Mouse (Mus musculus): Measurements from ENCODE around the gene Lamtor3. TPM values are rescaled to one million over a fixed set of nuclear protein-coding genes. Genes with fewer than 3 reads are reported as not detected.
"Not testable (repeated sequence)": the region's sequence is repeated elsewhere in the genome, so short reads cannot be mapped to it uniquely, and the experiment has no call there.

Lamtor3 gene
- polyA plus RNA-seq, 1 experiment, result not detected

DNA sequence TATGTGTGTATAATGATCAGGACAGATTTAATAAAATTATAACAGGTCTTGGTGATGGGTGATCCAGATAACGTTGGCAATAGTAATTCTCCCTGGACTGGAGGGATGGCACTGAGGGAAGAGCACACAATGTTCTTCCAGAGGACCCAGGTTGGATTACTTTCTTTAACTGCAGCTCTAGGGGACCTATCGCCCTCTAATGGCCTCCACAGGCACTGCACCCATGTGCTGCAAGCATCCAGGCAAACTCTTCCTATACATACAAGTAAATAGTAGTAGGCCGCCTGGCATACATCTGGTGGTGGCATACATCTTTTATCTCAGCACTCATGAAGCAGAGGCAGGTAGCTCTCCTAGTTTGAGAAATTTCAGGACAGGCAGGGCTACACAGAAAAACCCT, 23.1 kb upstream of the Lamtor3 start:
- Histone ChIP-seq H3K27ac (ENCODE audit: insufficient read depth, low read depth, low read length) (no peak overlapping the region), H3K4me1 (ENCODE audit: control insufficient read depth, insufficient read depth, low read length) (peaks cover 6% of the 10 kb centered on the region; the same call in 1 of the 2 replicates), H3K4me3 (ENCODE audit: insufficient read depth, low read depth, low read length) (no peak overlapping the region)
- 98% methylated on average over 3 of the region's 3 CpGs for WGBS
- no peak for TF ChIP-seq POLR2A (IDR thresholded peaks at IDR 0.05; ENCODE audit: insufficient read depth, low read depth, low read length)
- no peak for TF ChIP-seq CTCF (IDR thresholded peaks at IDR 0.05; ENCODE audit: insufficient read depth, low read depth, low read length)

DNA sequence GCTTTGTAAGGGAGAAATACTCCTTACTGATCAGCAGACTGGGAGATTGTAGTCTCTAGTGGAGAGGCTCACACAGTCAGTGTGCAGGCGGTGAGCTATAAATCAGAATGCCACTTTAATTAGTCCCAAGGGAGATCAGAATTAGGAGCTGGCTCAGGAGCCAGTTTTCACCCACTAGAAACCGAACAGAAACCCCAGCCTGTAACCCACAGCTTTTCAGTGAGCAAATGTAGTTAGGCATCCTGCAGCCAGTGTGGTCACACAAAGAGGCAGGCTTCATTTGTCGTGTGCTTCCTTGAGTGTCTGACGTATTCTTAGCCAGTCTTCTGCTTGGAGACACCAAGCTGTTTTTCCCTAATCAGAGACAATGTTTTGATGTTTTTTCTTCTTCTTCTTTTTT, 21.9 kb upstream of the Lamtor3 start:
- H3K4me3 ChIP-seq (ENCODE audit: insufficient read depth, low read depth, low read length), result no peak overlapping the region
- WGBS, result 67% methylated on average over 4 of the region's 4 CpGs

DNA sequence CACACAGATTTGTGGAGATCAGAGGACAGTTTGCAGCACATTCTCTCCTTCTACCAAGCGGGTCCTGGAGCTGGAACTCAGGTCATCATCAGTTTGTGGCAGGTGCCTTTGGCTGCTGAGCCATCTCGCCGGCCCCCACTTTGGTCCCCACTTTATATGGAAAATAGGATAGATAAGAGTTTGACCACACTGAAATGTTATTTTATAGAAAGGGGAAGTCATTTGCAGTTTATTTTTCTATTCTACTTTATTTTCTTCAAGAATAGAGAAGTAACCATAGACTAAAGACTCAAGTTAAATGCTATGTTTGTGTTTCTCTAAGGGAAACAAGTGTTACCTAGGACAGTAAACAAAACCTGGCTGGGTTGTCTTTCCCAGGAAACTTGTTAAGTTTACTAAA, 21.4 kb upstream of the Lamtor3 start:
- over 99% methylated on average over 3 of the region's 3 CpGs for WGBS
- no peak for TF ChIP-seq POLR2A (IDR thresholded peaks at IDR 0.05; ENCODE audit: insufficient read depth, low read depth, low read length)
- no peak for TF ChIP-seq CTCF (IDR thresholded peaks at IDR 0.05; ENCODE audit: insufficient read depth, low read depth, low read length)
- no peak overlapping the region for H3K4me3 ChIP-seq (ENCODE audit: insufficient read depth, low read depth, low read length)
- H3K27ac ChIP-seq (ENCODE audit: insufficient read depth, low read depth, low read length), result no peak overlapping the region
- H3K4me1 ChIP-seq (ENCODE audit: control insufficient read depth, insufficient read depth, low read length), result peaks cover 3% of the 10 kb centered on the region; the same call in 1 of the 2 replicates

More for the DNA sequence above, 21.9 kb upstream of the Lamtor3 start:
- no peak for TF ChIP-seq POLR2A (IDR thresholded peaks at IDR 0.05; ENCODE audit: insufficient read depth, low read depth, low read length)
- no peak for TF ChIP-seq CTCF (IDR thresholded peaks at IDR 0.05; ENCODE audit: insufficient read depth, low read depth, low read length)
- Histone ChIP-seq H3K27ac (ENCODE audit: insufficient read depth, low read depth, low read length) (no peak overlapping the region), H3K4me1 (ENCODE audit: control insufficient read depth, insufficient read depth, low read length) (peaks cover 3% of the 10 kb centered on the region; the same call in 1 of the 2 replicates)

DNA sequence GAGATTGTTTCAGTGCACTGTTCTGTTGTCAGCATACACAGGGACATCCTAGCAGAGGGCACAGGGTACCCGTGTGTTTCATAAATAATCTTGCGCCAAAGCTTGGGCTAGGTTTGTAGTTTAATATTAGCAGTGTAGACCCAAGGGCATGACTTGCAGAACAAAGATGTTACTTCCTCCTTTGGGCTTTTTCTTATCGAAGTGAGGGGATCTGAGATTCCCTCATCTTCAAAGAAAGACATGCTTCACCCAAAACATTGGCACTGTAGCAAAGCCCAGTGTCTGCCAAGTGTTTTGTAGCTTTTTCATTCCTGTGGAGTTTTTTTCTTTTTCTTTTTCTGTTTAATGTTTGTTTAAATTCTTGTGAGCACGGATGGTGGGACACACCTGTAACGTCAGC, 20.6 kb upstream of the Lamtor3 start:
- TF ChIP-seq POLR2A (IDR thresholded peaks at IDR 0.05; ENCODE audit: insufficient read depth, low read depth, low read length) (no peak), CTCF (IDR thresholded peaks at IDR 0.05; ENCODE audit: insufficient read depth, low read depth, low read length) (no peak)
- Histone ChIP-seq H3K4me1 (ENCODE audit: control insufficient read depth, insufficient read depth, low read length) (no peaks in the 10 kb centered on the region), H3K4me3 (ENCODE audit: insufficient read depth, low read depth, low read length) (no peak overlapping the region), H3K27ac (ENCODE audit: insufficient read depth, low read depth, low read length) (no peak overlapping the region)
- 81% methylated on average over 5 of the region's 5 CpGs for WGBS

DNA sequence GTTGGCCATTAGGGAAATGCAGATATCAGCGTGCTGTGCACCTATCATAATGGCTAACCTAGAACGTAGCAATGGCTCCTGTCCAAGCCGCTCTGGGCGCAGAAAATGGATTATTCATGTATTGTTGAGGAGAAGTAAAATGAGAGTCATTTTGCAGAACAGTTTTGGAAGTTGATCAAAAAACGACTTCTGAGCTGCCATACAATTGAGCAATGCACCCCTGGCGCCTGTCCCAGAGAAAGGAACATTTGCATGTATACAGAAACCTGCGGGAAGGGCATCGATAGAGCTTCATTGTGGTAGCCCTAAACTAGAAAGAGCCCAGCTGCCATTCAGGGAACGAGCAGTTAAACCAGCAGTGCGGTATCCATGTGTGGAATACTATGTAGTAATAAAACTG, 18.2 kb upstream of the Lamtor3 start:
- 45% methylated on average over 10 of the region's 10 CpGs for WGBS
- no peak for TF ChIP-seq POLR2A (IDR thresholded peaks at IDR 0.05; ENCODE audit: insufficient read depth, low read depth, low read length)
- no peak for TF ChIP-seq CTCF (IDR thresholded peaks at IDR 0.05; ENCODE audit: insufficient read depth, low read depth, low read length)
- H3K4me3 ChIP-seq (ENCODE audit: insufficient read depth, low read depth, low read length), result no peak overlapping the region

DNA sequence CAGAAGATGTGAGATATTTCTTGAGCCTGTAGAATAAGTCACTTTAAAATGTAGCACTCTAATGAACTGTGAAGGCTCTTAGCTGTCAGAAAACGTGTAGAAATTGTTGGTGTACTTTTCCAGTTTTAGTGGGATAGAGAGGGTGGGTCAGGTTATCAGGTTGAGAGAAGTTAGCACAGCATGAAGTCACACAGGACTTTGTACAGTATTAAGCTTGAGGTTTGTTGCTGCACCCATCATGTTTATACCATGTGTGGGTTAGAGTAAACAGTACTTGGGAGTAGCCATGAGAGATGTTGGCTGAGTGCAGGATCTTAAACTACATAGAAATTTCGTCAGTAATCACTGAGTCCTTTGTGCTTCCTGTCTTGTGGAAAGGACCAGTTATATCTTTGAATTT, 5.2 kb upstream of the Lamtor3 start:
- H3K4me1 ChIP-seq (ENCODE audit: control insufficient read depth, insufficient read depth, low read length), result peaks cover 5% of the 10 kb centered on the region
- no peak overlapping the region for H3K4me3 ChIP-seq (ENCODE audit: insufficient read depth, low read depth, low read length)
- TF ChIP-seq POLR2A (IDR thresholded peaks at IDR 0.05; ENCODE audit: insufficient read depth, low read depth, low read length) (no peak), CTCF (IDR thresholded peaks at IDR 0.05; ENCODE audit: insufficient read depth, low read depth, low read length) (no peak)
- WGBS, result 71% methylated on average over 2 of the region's 2 CpGs
- no peak overlapping the region for H3K27ac ChIP-seq (ENCODE audit: insufficient read depth, low read depth, low read length)

More for the DNA sequence above, 18.2 kb upstream of the Lamtor3 start:
- Histone ChIP-seq H3K4me1 (ENCODE audit: control insufficient read depth, insufficient read depth, low read length) (no peaks in the 10 kb centered on the region), H3K27ac (ENCODE audit: insufficient read depth, low read depth, low read length) (no peak overlapping the region)

DNA sequence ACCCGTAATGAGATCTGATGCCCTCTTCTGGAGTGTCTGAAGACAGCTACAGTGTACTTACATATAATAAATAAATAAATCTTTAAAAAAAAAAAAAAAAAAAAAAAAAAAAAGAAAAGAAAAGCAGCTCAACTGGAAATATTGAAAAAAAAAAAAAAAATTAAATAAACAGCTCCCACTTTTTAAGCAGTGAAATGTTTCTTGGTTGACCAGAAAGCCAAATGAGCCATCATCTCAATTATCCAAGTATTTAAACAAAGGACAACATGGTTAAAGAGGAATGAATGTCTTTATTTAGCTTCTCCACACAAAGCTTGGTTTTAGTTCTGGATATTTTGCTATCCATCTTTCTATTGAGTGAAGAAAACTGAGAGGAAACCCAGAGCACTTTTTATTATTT, 3.7 kb upstream of the Lamtor3 start:
- H3K27ac ChIP-seq (ENCODE audit: insufficient read depth, low read depth, low read length); H3K4me1 ChIP-seq (ENCODE audit: control insufficient read depth, insufficient read depth, low read length); H3K4me3 ChIP-seq (ENCODE audit: insufficient read depth, low read depth, low read length): not testable (repeated sequence)
- WGBS, result no CpG with 5 or more reads among the region's 1 CpGs

DNA sequence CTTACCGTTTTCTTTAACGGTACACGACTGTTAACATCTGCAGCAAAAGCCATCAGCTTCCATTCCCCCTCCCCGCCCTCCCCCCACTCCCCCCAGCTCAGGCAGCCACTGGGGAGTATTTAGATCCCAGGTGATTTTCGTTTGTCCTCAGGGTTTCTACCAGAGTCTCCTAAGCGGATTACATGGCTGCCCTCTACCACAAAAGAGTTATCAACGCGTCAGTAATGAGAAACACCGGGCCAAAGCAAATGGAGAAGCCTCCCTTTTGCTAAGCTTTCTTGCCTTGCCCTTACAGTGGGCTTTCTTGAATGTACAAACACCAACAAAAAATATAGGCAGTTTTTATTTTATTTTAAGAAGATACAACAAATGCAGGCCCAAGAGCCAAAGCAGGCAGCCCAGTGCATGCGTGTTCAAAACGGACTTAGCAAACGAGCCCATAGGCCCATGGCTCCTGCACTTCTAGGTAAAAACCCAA, 573 bp upstream of the Lamtor3 start:
- Histone ChIP-seq H3K4me1 (ENCODE audit: control insufficient read depth, insufficient read depth, low read length) (peaks cover 9% of the 10 kb centered on the region), H3K27ac (ENCODE audit: insufficient read depth, low read depth, low read length) (peak overlapping the region; percentile 64), H3K4me3 (ENCODE audit: insufficient read depth, low read depth, low read length) (peak overlapping the region; percentile 65)
- 2% methylated on average over 12 of the region's 12 CpGs for WGBS
- no peak for TF ChIP-seq CTCF (IDR thresholded peaks at IDR 0.05; ENCODE audit: insufficient read depth, low read depth, low read length)
- no peak for TF ChIP-seq POLR2A (IDR thresholded peaks at IDR 0.05; ENCODE audit: insufficient read depth, low read depth, low read length)

DNA sequence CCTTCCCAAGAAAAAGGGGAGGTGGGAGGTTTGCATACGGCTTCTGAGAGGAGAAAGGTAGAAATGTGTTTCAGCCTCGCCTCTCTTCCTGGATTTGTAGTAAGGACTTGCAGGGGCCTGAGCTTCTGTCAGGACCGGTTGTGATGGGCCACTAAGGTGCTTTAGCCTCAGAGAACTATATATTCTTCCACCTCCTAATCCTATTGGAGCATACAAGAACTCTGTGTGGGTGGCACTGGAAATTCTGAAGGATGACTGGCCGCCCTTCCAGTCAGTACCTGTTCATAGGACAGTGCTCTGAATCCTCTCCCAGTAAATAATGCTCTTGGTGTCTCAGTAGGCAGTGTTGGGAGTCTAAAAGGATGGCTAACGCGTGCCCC, 616 bp downstream of the Lamtor3 start:
- WGBS, result 6% methylated on average over 6 of the region's 6 CpGs
- H3K4me1 ChIP-seq (ENCODE audit: control insufficient read depth, insufficient read depth, low read length), result peaks cover 9% of the 10 kb centered on the region
- H3K27ac ChIP-seq (ENCODE audit: insufficient read depth, low read depth, low read length), result no peak overlapping the region; the same call in 1 of the 2 replicates
- peak overlapping the region; percentile 65 for H3K4me3 ChIP-seq (ENCODE audit: insufficient read depth, low read depth, low read length)
- TF ChIP-seq POLR2A (IDR thresholded peaks at IDR 0.05; ENCODE audit: insufficient read depth, low read depth, low read length), result no peak
- no peak for TF ChIP-seq CTCF (IDR thresholded peaks at IDR 0.05; ENCODE audit: insufficient read depth, low read depth, low read length)

DNA sequence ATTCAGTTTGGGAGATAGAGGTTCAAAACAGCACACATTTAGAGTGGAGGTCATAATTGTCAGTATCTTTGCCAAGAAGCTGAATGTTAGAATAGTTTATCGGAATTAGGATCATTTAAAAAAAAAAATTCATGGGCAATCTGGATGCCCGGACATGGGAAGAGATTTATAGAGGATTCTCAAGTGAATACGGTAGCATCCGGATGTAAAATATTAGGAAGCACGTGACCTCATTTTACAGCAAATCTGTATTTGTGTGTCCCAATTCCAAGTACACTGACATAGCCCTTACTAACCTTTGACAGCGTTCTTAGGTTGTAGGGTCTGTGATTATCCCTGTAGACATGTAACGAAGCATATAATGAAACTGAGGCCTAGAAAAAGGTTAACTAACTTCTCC, 1.1 kb downstream of the Lamtor3 start:
- 79% methylated on average over 7 of the region's 7 CpGs for WGBS
- Histone ChIP-seq H3K4me3 (ENCODE audit: insufficient read depth, low read depth, low read length) (no peak overlapping the region), H3K27ac (ENCODE audit: insufficient read depth, low read depth, low read length) (no peak overlapping the region), H3K4me1 (ENCODE audit: control insufficient read depth, insufficient read depth, low read length) (peaks cover 9% of the 10 kb centered on the region)
- TF ChIP-seq POLR2A (IDR thresholded peaks at IDR 0.05; ENCODE audit: insufficient read depth, low read depth, low read length) (no peak), CTCF (IDR thresholded peaks at IDR 0.05; ENCODE audit: insufficient read depth, low read depth, low read length) (no peak)

All from olfactory bulb, adult 2 months (tissue).